Mouse (Mus musculus) cerebellum, adult 11-12 months (tissue): Measurements from ENCODE around the gene Lin37.
A peak's percentile ranks its signal among the peaks of the same experiment; 100 is the strongest.

Experiments used
- DNase-seq: peaks from one replicate; pipeline ENCODE4 v3.0.0; 2022

Gene Lin37

DNA sequence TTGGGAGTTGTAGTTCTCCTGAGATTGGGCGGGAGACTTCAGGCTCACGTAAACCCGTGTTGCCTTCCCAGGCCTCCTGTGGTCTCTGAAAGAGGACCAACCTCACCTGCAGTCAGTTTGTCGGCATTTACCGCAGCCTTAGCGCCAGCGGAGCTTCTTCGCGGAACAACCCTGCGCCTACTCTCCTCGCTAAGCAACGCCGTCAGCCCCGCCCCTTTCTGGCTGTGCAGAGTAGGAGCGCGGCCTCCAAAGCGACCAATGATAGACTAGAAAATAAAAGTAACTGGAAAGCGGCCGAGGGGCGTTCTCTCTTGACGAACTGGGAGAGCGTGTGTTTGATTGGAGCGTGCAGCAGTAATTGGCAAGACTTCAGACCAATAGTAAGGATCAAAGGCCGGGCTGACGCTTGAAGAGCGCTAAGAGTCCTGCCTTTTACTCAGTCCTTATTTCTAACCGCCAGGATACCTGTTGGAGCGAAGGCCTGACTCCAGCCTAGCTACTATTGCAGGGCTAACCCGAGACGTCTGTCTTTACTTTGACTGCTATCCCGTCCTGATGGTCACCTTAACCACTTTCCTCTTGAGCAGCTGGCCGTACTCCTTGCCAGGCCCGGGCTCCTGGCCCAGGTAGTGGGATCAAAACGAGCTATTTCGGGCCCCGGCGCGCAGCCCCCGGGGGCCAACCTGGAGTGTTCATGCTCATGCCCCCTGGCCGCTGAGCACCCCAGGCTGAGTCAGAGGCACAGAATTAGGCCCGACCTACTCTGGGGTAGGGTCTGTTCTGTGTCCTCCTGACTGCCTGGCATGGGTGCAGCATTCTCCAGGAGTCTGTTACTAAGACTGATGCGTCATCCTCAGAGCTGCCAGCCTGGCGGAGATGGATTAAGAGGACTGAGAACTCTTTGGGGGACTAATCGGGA is 7.3 kb downstream of the Lin37 start, which contains the start of the genes Hspb6 and Proser3:
Gene Hspb6, plus strand, starts transcription at position 77 of the 919 bp plus-strand sequence.
Gene Proser3, minus strand, starts transcription at position 198 of the 919 bp plus-strand sequence.
- DNase-seq = peak; percentile 98

DNA sequence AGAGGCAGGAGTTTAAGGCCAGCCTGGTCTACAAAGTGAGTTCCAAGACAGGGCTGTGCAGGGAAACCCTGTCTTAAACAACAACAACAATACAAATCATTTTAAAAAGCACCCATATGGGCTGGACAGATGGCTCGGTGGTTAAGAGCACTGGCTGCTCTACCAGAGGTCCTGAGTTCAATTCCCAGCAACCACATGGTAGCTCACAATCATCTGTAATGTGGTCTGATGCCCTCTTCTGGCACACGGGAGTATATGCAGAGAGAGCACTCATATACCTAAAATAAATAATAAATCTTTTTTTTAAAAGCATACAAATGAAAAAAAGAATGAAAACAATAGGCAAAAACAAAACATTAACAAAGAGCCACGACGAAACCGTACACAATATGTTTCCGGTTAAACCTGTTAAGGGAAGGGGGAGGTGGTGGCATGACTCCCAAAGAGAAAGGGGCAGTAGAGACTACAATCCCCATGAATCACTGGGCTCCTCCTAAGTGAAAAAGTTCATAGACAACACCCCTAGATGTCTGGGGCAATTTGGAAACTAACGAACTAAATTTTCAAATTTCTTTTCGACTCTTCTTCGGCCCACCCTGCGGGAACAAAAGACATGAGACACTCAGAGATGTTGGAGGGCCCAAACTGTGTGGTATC is 8.1 kb downstream of the Lin37 start:
- DNase-seq = peak; percentile 51

DNA sequence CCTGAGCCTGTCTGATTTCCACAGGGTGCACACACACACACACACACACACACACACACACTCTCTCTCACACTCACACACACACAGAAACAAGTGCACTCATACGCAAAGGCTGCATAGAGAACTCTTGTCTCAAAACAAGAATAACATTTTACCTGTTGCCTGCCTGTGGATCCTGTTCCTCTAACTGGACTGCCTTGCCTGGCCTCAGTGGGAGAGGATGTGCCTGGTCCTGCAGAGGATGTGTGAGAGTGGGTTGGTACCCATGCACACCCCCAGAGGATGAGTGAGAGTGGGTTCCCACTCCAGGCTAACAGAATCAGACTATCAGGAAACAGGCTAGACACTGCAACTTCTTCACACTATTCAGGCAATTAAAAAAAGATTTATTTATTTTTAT is 9.0 kb downstream of the Lin37 start:
- no peak for DNase-seq

DNA sequence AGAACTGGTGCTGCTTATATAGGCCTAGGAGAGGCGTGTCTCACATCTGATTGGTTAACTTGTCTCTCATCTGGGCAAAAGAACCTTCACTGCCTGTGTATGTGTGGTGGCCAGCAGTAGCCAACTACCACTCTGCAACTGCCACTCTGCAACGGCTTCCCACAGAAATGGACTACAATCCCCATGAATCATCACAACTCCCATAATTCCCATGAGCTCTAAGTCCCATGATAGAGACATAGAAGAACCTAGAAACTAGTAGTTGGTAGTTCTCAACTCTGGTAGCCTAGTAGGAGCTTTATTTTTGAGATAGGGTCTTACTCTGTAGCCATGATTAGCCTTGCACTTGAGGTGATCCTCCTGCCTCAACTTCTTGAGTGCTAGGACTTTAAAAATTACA is 9.8 kb downstream of the Lin37 start:
- DNase-seq = no peak

DNA sequence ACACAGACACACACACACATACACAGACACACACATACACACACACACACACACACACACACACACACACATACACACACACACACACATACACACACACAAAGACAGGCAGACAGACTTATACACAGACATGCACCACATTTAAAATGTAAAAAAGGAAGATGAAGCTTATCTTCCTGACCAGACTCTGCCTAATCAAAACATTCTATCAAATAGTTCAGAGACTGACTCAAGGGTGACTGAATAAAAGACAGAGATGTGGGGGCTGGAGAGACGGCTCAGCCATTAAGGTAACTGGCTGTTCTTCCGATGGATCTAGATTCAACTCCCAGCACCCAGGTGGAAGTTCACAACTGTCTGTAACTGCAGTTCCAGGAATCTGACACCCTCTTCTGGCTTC is 15.3 kb downstream of the Lin37 start:
- DNase-seq = no peak

DNA sequence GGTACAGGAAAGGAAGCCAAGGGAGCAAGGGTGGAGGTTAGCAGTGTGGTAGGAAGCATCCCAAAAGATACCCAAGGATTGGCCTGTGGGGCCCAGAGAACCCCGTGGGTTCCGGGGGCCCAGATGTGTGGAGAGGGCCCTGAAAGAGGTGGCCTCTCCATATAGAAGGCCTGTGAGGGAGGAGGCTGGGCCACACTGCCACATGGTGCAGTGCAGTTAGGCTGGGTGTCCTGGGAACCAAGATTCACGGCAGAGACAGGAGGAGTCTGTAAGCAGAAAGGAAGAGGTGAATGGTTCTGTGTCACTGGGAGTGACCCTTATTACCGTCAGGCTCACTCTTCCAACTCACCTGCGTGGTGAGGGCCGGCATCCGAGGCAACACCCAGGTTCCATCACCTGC is 19.1 kb downstream of the Lin37 start:
- DNase-seq = no peak

DNA sequence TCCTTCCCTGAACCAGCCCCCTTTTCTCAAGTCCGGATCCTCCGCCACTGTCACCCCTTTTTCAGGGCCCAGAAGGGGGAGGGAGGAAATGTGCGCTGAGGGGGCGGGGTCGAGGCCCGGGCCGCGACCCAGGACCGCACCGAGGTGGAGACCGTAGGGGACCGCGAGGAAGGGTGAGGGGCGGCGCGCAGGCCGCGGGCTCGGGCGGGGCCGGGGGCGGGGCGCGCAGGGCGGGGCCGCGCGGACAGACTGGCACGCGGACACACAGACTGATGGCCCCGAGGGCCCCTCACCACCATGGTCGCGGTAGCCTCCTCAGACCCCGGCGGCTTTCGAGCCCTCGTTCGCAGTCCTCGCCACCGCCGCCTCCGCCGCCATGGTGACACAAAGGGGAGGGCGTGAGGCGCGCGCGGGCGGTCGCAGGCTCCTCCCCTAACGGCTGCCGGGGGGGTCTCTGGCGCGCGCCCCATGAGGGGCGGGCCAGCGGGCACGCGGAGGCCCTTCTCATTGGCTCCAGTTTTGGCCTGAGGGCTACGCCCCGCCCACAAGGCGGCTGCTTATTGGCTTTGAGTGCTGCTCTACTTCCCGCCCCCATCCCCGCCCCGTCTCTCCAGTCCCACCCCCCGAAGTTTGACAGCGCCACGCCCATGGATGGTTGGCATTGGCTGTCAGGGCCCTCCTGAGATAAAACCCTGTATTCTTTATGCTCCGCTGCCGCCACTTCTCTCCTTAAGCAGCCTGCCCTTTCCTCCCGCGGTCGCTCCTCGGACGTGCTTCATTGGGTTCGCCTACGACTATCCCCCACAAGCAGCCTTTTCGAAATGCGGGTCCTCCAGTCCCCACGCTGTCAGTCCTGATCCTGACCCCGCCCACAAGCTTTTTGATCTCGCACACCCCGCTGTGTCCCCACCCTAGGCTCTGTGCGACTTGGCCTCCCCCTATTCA is 24.7 kb downstream of the Lin37 start, which contains the start of gene Arhgap33:
Gene Arhgap33, minus strand, starts transcription at position 428 of the 945 bp plus-strand sequence.
- DNase-seq = peak; percentile 96

DNA sequence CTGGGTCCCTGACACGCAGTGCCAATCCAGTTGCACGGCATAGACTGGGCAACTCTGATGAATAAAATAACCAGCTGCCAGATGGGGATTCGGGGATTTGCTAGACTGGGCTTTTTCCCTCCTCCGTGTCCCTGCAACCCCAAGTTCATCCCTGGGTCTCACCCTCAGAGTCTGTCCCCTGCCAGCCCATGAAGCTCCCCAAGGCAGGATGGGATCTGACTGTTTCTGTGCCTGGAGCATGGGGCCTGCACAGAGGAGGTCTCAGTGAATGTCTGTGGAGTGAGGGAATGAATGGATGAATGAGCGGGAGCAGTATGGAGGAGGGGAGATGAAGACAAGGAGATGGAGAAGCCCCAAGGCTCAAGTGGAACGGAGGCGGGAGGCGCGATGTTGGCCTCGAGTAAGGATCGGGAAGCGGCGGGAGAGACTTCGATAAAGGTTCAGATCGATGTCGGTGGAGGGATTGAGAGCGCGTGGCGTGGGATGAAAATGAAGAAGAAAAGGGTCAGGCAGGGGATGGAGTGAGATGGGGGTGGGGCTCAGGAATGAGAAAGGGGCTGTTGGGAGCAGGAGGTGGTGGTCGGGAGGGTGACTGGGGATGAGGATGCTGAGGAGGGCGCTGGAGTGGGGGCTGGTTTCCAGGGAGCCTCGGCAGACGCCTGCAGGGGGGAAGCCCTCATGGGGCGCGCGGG is 25.6 kb downstream of the Lin37 start:
- DNase-seq = peak; percentile 67

DNA sequence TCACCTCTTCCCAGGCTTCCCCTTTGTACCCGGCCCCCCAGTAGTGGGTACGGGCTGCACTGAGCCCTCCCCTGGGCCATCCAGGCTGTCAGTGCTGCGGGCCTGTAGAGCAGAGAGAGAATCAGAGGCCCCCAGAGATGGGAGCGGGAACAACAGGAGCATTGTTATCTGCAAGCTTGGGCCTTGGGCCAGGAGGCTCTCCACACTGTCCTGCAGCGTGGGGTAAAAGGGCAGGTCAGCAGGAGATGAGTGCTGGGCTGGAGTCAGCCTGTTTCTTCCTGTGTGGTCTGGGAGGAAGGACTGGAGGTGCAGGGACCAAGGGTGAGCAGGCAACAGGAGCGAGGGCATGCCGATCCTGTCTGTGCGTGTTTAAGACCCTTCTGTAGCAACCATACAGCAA is 26.7 kb downstream of the Lin37 start:
- DNase-seq = no peak

DNA sequence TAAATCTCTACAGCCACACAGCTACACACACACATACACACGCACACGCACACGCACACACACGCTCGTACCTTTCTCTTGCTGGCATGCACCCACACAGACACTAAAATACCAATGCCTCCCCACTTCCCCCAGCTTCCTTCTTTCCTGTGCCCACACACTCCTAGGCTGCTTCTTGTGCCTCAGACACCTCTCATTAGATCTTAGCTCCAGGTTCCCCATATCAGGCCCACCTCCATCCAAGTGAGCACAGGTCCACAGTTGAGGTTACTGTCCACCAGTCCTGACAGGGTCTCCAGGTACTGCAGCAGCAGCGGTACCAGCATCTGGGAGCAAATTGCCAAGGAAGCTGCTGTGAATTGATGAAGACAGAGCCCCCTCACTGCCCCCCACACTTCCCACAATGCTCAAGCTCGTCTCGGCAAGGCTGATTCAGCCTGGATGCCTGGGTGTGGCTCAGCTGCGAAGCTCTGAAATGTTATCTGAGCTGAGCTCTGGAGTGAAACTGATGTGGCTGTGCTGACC is 28.3 kb downstream of the Lin37 start:
- DNase-seq = no peak

DNA sequence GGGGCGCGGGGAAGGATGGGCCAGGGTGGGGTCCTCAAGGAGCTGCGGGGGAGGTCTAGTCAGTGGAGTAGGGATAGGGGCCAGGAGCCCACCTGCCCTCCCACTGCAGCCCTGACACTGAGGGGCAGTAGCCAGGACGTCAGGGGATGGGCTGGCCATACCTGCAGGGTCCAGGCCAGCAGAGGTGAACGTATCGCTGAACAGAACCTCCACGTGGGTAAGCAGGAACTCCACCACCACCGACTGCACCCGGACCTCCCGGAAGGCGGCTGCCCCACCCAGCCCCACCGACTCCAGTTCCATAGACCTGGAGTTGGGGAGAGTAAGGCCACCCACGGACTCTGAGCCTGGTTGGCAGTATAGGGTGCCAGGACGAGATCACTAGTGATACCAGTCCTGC is 32.7 kb downstream of the Lin37 start:
- DNase-seq = no peak

DNA sequence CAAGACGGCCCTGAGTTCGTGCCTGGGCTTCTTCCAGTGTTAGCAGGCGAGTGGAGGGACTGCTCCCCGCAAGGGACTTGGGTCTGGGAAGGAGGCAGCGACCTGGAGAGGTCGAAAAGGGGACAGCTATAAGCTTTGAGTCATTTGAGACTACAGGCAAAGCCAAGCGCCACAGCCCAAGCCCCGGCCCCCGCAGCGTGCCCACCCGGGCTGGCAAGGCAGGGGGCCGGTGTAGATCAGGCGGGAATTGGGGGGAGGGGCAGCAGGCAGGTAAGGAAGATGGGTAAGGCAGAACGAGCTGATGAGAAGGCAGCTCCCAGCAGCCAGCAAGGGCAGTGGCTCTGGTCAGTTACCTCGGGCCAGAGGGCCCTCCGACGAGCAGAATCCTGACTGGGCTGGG is 33.2 kb downstream of the Lin37 start:
- no peak for DNase-seq

DNA sequence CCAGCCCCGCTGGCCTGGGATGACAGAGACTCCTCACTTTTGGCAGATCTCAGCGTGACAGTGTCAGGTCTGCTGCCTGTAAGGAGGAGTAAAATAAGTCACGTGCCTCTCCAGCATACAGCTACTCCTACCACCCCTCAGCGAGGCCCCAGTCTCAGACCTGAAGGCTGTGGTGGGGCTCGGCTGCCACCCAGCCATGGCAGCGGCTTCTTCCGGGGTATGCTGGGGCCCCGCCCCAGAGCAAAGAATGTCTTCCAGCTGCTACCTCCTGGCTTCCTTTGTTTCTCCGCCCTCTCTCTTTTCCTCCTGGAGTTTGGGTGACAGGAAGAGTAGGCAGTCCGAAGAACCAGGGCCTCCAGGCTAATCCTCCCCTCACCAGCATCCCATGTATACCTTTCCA is 33.7 kb downstream of the Lin37 start:
- DNase-seq = no peak

DNA sequence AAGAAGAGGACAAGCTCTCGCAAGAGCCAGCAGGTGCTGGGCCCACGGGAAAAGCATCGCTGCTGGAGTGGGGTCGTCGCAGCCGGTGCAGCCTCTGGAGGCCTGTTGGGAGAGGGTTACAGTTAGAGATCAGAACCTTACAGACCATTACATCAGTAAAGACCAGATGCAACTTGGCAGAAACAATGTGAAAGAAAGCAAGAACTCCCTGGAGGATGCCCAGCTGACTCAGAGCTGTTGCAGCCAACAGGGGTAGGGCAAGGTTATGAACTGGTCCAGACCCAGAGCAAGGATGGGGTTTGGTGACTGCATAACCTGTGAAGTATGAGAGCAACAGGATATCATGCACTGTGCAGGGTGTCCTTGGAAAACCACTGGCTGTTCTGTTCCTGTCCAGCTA is 35.2 kb downstream of the Lin37 start:
- no peak for DNase-seq

DNA sequence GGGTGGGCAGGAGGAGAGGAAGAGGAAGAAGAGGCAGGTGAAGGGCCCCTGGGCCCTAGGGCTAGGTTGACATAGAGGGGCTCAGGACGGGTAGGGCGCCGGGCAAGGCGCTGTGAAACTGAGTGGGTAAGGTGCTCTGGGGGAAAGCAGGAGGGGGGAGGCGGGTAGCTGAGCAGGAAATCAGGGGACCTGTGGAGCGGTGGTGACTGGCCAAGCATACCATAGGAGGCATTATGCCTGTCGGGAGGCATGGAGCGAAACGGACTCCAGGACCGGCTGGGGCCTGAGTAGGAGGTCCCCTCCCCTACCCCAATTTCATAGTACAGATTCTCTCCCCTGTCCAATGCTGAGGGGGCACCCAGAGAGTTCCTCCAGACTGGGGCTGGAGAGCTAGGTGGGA is 36.8 kb downstream of the Lin37 start:
- DNase-seq = no peak

DNA sequence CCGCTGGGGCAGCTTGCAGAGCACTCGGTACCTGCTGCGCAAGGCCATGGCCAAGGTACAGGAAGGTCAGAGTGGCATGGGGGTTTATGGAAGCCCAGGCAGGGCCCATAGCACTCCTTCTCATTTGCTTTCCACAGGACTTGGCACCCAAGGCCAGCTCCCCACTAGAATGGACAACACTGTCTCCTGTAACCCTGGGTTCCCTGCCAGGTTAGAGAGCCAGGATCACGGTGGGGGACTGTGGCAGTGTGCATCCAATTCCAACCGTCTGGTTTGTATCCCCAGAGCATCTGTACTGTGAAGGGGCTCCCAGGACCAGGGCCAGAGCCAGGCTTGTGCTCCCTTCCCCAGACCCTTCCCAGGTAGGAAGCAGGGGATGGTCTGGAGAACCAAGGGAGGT is 38.8 kb downstream of the Lin37 start:
- peak; percentile 77 for DNase-seq

DNA sequence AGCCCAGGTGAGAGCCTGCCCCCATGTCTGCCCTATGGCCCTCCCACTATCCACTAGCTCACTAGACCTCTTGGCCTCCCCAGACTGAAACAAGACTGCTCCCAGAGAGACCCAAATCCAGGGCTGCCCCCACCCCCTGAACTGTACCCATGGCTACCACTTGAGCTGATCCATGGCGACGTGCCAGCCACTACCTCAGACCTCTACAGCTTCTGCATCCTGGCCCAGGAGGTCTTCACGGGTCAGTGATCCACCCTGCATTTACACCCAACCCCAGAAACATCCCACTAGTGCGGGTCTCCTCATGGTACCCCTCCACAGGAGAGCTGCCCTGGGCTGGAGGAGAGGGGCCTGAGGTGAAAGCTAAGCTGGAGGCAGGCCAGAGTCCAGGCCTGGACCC is 39.2 kb downstream of the Lin37 start:
- peak; percentile 53 for DNase-seq

DNA sequence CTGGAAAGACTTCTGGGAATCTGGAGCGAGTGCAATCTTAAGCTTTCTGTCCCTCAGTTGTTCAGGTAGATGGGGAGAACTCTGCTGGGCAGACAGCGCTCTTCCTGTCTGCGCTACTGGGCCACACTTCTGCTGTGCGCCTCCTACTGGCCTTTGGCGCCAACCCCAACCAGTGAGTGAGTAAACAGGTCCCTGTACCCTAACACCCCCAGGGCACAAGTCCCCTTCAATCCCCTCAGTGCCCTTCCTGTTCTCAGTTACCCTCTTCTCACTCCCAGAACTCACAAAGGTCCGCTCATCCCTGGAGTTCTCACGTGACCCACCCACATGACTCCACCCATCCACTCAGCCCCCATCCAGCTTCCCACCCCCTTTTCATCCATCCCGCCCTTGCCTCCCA is 41.3 kb downstream of the Lin37 start:
- no peak for DNase-seq

DNA sequence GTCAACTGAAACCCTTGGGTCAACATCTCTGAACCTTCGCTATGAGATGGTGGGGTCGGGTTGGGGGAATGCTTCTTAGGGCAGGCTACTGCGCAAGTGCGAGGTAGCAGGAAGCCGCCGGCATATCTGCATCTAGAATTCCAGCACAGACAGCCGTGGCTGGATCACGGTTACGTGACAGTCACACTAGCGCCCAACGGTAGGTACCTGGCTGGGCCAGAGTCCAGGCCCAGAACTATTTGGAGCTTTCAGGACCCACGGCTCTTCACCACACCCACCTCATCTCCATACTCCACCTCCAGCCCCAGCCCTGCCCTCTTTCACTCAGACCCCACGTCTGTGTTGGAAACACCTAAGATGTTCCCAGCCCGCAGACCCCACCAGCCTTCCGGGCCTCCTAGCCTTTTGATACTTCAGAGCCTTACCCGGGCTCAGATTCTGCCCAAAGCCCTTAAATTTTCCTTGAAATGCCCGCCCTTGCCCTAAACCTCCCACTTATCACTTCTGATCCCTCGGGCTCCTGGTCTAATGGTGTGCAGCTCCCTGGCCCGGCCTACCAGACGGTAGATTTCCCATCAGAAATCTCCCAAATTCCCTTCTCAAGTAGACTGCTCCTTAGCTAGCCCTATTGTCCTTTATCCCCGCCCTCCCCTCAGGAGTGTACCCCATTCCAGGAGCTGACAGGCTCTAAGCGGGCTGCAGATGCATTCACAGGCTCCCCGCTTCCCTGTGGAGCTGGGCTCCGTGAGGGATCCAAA is 44.5 kb downstream of the Lin37 start:
- no peak for DNase-seq

DNA sequence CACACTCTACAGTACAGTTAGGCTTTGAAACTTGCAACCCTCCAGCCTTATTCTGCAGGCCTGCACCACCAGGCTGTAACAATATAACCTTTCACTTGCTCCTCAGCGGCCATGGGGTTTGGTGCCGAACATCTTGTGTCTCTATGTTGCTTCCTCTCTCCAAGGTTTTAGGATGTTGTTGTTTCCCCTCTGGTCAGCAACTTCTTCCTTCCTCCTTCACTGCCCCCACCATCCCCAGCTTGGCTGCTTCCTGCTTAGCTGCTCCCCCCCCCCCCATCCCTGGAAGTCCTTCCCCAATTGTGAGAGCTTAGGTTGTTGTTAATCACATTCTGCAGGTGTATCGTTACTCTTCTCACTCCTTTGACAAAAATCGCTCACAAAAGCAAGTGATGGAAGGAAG is 51.6 kb downstream of the Lin37 start:
- DNase-seq = no peak
